10 mouse cellular contexts compared by ENCODE assay signal in the genomic region with DNA sequence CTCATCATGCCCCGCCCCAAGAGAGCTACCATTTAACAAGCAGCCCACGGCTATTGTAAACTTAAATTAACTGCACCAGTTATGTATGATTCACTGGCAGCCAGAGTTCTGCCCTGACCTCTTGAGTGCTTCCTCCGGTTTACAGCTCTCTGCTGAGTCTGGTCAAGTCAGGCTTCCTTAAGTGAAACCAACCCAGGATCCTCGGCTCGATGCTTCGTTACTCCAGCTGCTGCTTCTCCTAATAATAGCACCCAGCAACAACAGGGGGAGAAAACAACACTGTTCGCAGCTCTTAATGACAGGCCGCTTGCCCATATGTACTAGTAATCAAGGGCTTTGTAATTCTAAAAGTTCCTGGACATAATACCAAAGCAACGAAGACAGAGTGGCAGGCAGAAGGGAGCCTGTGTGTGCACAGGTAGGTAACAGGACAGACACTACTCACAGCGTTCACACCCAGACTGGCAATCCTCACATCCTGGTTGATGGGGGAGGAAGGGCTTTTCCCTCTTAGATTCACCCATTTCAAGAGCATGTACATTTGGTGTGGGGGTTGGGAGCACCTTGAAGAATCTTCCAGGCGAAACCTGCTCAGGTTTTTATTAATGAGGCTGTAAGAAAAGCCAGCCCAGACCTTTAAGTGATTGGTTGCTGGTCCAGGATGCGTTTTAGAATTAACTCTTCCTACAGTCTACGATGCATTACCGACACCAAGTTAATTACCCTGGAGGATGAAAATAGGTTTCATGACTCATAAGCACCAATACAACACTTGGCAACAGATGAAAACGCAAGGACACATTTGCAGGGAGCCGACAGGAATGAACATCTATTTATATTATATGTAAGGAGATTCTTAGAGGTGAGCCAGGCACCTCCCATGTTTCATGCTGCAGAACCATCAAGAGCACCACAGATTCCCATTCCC. TPM values are rescaled to one million over a fixed set of nuclear protein-coding genes. Genes with fewer than 3 reads are reported as not detected.
A peak's percentile ranks its signal among the peaks of the same experiment; 100 is the strongest.
DNase-seq lines count a peak whose midpoint lies in the region; ATAC-seq and TF ChIP-seq lines count a peak whose summit lies in the region.
"Had no signal": no experiment of that assay in that cellular context is flagged by ENCODE, and none has a peak within 500 bp of the region (broad histone marks: within the 10 kb centered on the region; RNA-seq: fewer than 3 reads in every experiment).

No protein-coding gene starts in this region.

- peak overlapping the region; percentile 62 for H3K9ac ChIP-seq in heart, embryonic 13.5 days
- no peak overlapping the region; the same call in 1 of the 2 replicates for H3K9ac ChIP-seq in ES-Bruce4 (ENCODE audit: low read depth, poor library complexity, severe bottlenecking)
- peak overlapping the region; percentile 44; the same call in 1 of the 2 replicates for H3K9ac ChIP-seq in heart, postnatal 0 days (replicated peaks; ENCODE audit: low read depth, low read length)
- H3K9ac ChIP-seq in midbrain, embryonic 13.5 days (replicated peaks) = 0 out of 2 replicates have a peak overlapping the region, but pooled peaks have one; percentile 37
- H3K9ac ChIP-seq: embryonic facial prominence, embryonic 12.5 days; liver, embryonic 12.5 days had no signal

- 43% methylated on average over 16 of the region's 16 CpGs for WGBS in heart, embryonic 13.5 days
- 26% methylated on average over 16 of the region's 16 CpGs for WGBS in heart, postnatal 0 days
- 73% methylated on average over 16 of the region's 16 CpGs for WGBS in midbrain, embryonic 13.5 days

- TF ChIP-seq POLR2A in ES-Bruce4 (IDR thresholded peaks at IDR 0.05; ENCODE audit: insufficient read depth, low read length) = no peak

- H3K36me3 ChIP-seq in heart, embryonic 13.5 days = peaks cover 19% of the 10 kb centered on the region
- peaks cover 18% of the 10 kb centered on the region for H3K36me3 ChIP-seq in ES-Bruce4 (ENCODE audit: control insufficient read depth, insufficient read depth, low read length, poor library complexity, severe bottlenecking)
- 0 out of 2 replicates have a peak, but pooled peaks cover 4% of the 10 kb centered on the region for H3K36me3 ChIP-seq in heart, postnatal 0 days (replicated peaks; ENCODE audit: control insufficient read depth, insufficient read depth, low read length)
- H3K36me3 ChIP-seq in midbrain, embryonic 13.5 days = peaks cover 18% of the 10 kb centered on the region; the same call in 1 of the 2 replicates
- H3K36me3 ChIP-seq: embryonic facial prominence, embryonic 12.5 days; liver, embryonic 12.5 days had no signal

- H3K27me3 ChIP-seq in heart, embryonic 13.5 days (replicated peaks) = no peaks in the 10 kb centered on the region
- H3K27me3 ChIP-seq in ES-Bruce4 (ENCODE audit: control insufficient read depth, insufficient read depth, low read length, poor library complexity, severe bottlenecking) = no peaks in the 10 kb centered on the region
- H3K27me3 ChIP-seq in heart, postnatal 0 days (ENCODE audit: control insufficient read depth, insufficient read depth, low read length) = 0 out of 2 replicates have a peak, but pooled peaks cover 2% of the 10 kb centered on the region
- H3K27me3 ChIP-seq in midbrain, embryonic 13.5 days = no peaks in the 10 kb centered on the region
- H3K27me3 ChIP-seq: embryonic facial prominence, embryonic 12.5 days had no signal

- no peak for TF ChIP-seq EP300 in ES-Bruce4 (IDR thresholded peaks at IDR 0.05; ENCODE audit: insufficient read depth, low read depth, low read length)
- no peak for TF ChIP-seq EP300 in heart, postnatal 0 days (IDR thresholded peaks at IDR 0.05; ENCODE audit: low read depth)

- peak overlapping the region; percentile 12; the same call in 1 of the 2 replicates for H3K4me3 ChIP-seq in heart, embryonic 13.5 days
- no peak overlapping the region for H3K4me3 ChIP-seq in ES-Bruce4 (ENCODE audit: low read depth, low read length)
- peak overlapping the region; percentile 12 for H3K4me3 ChIP-seq in heart, postnatal 0 days (ENCODE audit: low read depth, low read length)
- H3K4me3 ChIP-seq in midbrain, embryonic 13.5 days (replicated peaks) = peak overlapping the region; percentile 96; the same call in 1 of the 2 replicates
- H3K4me3 ChIP-seq: embryonic facial prominence, embryonic 12.5 days; liver, embryonic 12.5 days had no signal

- no peak for DNase-seq in heart, adult 9 months (ENCODE audit: low spot score in 2 of 2)
- DNase-seq in heart, postnatal 0 days (ENCODE audit: low spot score) = no peak
- DNase-seq in frontal cortex, postnatal 14 days (ENCODE audit: low spot score in 2 of 2) = no peak
- DNase-seq in left cerebral cortex, postnatal 10 days (ENCODE audit: extremely low spot score in 1 of 2, low spot score in 2 of 2) = no peak

- H3K4me2 ChIP-seq in heart, embryonic 13.5 days = peak overlapping the region; percentile 50
- H3K4me2 ChIP-seq in heart, postnatal 0 days (ENCODE audit: low read depth, low read length) = peak overlapping the region; percentile 32
- H3K4me2 ChIP-seq in midbrain, embryonic 13.5 days (replicated peaks) = peak overlapping the region; percentile 95
- H3K4me2 ChIP-seq: embryonic facial prominence, embryonic 12.5 days; liver, embryonic 12.5 days had no signal

- no peaks in the 10 kb centered on the region for H3K9me3 ChIP-seq in heart, embryonic 13.5 days
- no peaks in the 10 kb centered on the region for H3K9me3 ChIP-seq in ES-Bruce4 (replicated peaks; ENCODE audit: control insufficient read depth, insufficient read depth, low read length, poor library complexity, severe bottlenecking)
- no peaks in the 10 kb centered on the region for H3K9me3 ChIP-seq in heart, postnatal 0 days (replicated peaks; ENCODE audit: control insufficient read depth, low read length)
- H3K9me3 ChIP-seq in midbrain, embryonic 13.5 days = no peaks in the 10 kb centered on the region
- H3K9me3 ChIP-seq: embryonic facial prominence, embryonic 12.5 days; liver, embryonic 12.5 days had no signal

- H3K4me1 ChIP-seq in heart, embryonic 13.5 days = peaks cover 35% of the 10 kb centered on the region
- peaks cover 7% of the 10 kb centered on the region for H3K4me1 ChIP-seq in ES-Bruce4 (ENCODE audit: control insufficient read depth, insufficient read depth, low read length)
- H3K4me1 ChIP-seq in heart, postnatal 0 days (ENCODE audit: control insufficient read depth, insufficient read depth) = peaks cover 32% of the 10 kb centered on the region
- H3K4me1 ChIP-seq in midbrain, embryonic 13.5 days (replicated peaks) = peaks cover 35% of the 10 kb centered on the region

- ATAC-seq in heart, embryonic 13.5 days (ENCODE audit: extremely low read depth, insufficient number of reproducible peaks, low FRiP score, low TSS enrichment) = no peak
- peak; percentile 8; the same call in 1 of the 2 replicates for ATAC-seq in heart, postnatal 0 days (ENCODE audit: insufficient read depth, low read depth)
- ATAC-seq in midbrain, embryonic 13.5 days = no peak
- ATAC-seq in megakaryocyte-erythroid progenitor cell, adult 5-6 weeks (replicated peaks; ENCODE audit: low FRiP score, low TSS enrichment, poor library complexity, severe bottlenecking) = no peak
- ATAC-seq: liver, embryonic 12.5 days had no signal

- TF ChIP-seq CTCF in ES-Bruce4 (IDR thresholded peaks at IDR 0.05; ENCODE audit: low read depth, low read length) = no peak
- no peak for TF ChIP-seq CTCF in heart, postnatal 0 days (IDR thresholded peaks at IDR 0.05; ENCODE audit: low read depth)

- H3K27ac ChIP-seq in heart, embryonic 13.5 days (replicated peaks) = peak overlapping the region; percentile 71
- peak overlapping the region; percentile 81 for H3K27ac ChIP-seq in ES-Bruce4 (ENCODE audit: insufficient read depth, low read length)
- H3K27ac ChIP-seq in heart, postnatal 0 days (ENCODE audit: low read depth) = peak overlapping the region; percentile 81
- peak overlapping the region; percentile 70 for H3K27ac ChIP-seq in midbrain, embryonic 13.5 days
- H3K27ac ChIP-seq: liver, embryonic 12.5 days had no signal

- intact Hi-C loops in left cerebral cortex, postnatal 10 days (cut with DNase I) = no loop called here

RNA-seq across cellular contexts. Expression of a gene that starts 5.9 kb away (rescaled TPM):
- polyA plus RNA-seq in heart, embryonic 13.5 days (2015; fragmentation: Nextera tagmentation; extraction: Ambion mirVana) = 32.7 and 34.1 TPM in 2 replicates
- polyA plus RNA-seq in ES-Bruce4 (2011; ENCODE audit: insufficient read depth, insufficient read length, low read depth, missing spikeins) = 37.9 and 40.3 TPM in 2 replicates
- total RNA-seq in heart, postnatal 0 days (2014; rRNA removed; ENCODE audit: low replicate concordance) = 74.0 and 88.5 TPM in 2 replicates
- polyA plus RNA-seq in heart, postnatal 0 days (2015; fragmentation: Nextera tagmentation; extraction: Ambion mirVana) = 26.4 and 30.0 TPM in 2 replicates
- polyA plus RNA-seq in midbrain, embryonic 13.5 days (2015; fragmentation: Nextera tagmentation; extraction: Ambion mirVana) = 65.3 and 75.5 TPM in 2 replicates
- total RNA-seq in megakaryocyte-erythroid progenitor cell, adult 5-6 weeks (2014; fragmentation: Nextera tagmentation) = 0.76 and 0.94 TPM in 2 replicates
- 1.1 and 2.7 TPM in 2 replicates for total RNA-seq in megakaryocyte-erythroid progenitor cell, adult 5-6 weeks (2017)
- 10 to 100 TPM; 86.4 to 89.5 TPM for total RNA-seq in left cerebral cortex, postnatal 10 days (2021)

Comparison
In these comparisons a context has a peak if more than half of its experiments do, and no peak if none do; other contexts are left out.
1. H3K4me2 ChIP-seq: peak in every context shown above with its lines; median percentile 95 in midbrain, embryonic 13.5 days; 50 in heart, embryonic 13.5 days; 32 in heart, postnatal 0 days.